Mouse (Mus musculus): ENCODE measurements around the gene Rem2. TPM values are rescaled to one million over a fixed set of nuclear protein-coding genes. Genes with fewer than 3 reads are reported as not detected.

Gene Rem2
- polyA plus RNA-seq, 1 experiment from 2014 or later, result 47.8 TPM

DNA sequence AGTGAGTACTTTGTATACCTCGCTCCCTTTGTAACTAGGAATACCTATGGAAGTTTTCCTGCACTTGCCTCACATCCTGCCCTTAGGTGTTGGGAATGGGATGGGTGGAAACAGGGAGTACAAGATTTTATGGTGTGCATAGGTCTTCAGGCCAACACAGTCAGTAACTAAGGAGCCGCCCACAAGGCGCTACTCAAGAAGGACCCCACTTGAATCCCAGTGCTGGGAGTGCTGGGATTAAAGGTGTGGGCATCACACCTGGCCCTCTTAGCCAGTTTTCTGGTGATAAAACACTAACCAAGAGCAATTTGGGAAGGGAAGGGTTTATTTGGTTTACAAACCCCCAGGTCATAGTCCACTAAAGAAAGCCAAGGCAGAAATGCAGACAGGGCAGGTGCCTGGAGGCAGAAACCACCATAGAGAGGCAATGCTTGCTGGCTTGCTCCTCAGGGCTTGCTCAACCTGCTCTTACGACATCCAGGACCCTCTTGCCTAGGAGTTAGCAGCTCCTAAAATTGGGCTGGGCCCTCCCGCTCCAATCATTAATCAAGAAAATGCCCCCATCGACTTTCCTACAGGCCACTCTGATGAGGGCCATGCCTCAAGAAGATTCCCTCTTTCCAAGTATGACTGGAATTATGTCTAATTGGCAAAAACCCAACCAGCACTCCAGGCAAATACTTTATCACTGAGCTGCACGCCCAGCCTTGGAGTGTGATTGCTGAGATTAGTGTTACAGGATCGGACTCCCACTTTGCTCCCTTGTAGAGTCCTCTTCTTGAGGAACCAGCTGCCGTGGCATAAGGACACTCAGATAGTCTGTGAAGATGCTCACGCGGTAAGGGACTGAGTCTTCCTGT, 21.0 kb upstream of the Rem2 start:
- Histone ChIP-seq H3K9me3 (no peaks in the 10 kb centered on the region), H3K4me3 (no peak overlapping the region), H3K36me3 (no peaks in the 10 kb centered on the region), H3K4me2 (no peak overlapping the region), H3K9ac (no peak overlapping the region), H3K27ac (replicated peaks) (no peak overlapping the region), H3K27me3 (no peaks in the 10 kb centered on the region), H3K4me1 (replicated peaks) (no peaks in the 10 kb centered on the region)
- 90% methylated on average over 11 of the region's 11 CpGs for WGBS
- no peak for ATAC-seq (ENCODE audit: low read depth)

GRCm38 (mm10) chr14:54457907-54458569, 17.9 kb upstream of the Rem2 start:
- H3K27ac ChIP-seq (replicated peaks), result no peak overlapping the region
- no peaks in the 10 kb centered on the region for H3K36me3 ChIP-seq
- no peaks in the 10 kb centered on the region for H3K9me3 ChIP-seq
- no peak for ATAC-seq (ENCODE audit: low read depth)
- no peak overlapping the region for H3K4me3 ChIP-seq
- no peak overlapping the region for H3K9ac ChIP-seq
- H3K4me2 ChIP-seq, result no peak overlapping the region
- WGBS, result 88% methylated on average over 14 of the region's 14 CpGs
- no peaks in the 10 kb centered on the region for H3K4me1 ChIP-seq (replicated peaks)
- H3K27me3 ChIP-seq, result no peaks in the 10 kb centered on the region

DNA sequence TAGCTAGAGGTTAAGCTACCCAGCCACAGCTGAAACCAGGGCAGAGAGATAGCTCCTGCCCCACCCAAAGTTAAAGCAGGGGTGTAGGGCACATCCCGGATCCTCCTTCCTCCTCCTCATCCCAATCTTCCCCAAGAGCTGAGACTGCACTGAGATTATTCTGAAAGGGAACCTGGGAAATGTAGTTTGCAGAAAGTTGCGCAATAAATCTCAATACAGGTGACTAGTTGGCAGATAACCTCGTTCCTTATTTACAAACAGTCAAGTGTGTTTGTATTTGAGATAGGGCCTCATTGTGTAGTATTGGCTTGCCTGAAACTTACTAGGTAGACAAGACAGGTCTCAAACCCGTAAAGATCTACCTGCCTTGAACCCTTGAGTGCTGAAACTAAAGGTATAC, 13.8 kb upstream of the Rem2 start:
- Histone ChIP-seq H3K4me2 (no peak overlapping the region), H3K9ac (no peak overlapping the region), H3K27me3 (no peaks in the 10 kb centered on the region), H3K27ac (replicated peaks) (no peak overlapping the region), H3K9me3 (no peaks in the 10 kb centered on the region), H3K4me1 (replicated peaks) (peaks cover 16% of the 10 kb centered on the region), H3K36me3 (0 out of 2 replicates have a peak, but pooled peaks cover 3% of the 10 kb centered on the region), H3K4me3 (no peak overlapping the region)
- ATAC-seq (ENCODE audit: low read depth), result no peak
- WGBS, result 82% methylated on average over 4 of the region's 4 CpGs

- H3K4me1 ChIP-seq (replicated peaks), result peaks cover 16% of the 10 kb centered on the region
- ATAC-seq (ENCODE audit: low read depth), result peak; percentile 32
- peak overlapping the region; percentile 80 for H3K4me3 ChIP-seq
- no peaks in the 10 kb centered on the region for H3K27me3 ChIP-seq
- peaks cover 15% of the 10 kb centered on the region for H3K36me3 ChIP-seq
- peak overlapping the region; percentile 84 for H3K9ac ChIP-seq
- 15% methylated on average over 12 of the region's 12 CpGs for WGBS
- no peaks in the 10 kb centered on the region for H3K9me3 ChIP-seq
- H3K4me2 ChIP-seq, result peak overlapping the region; percentile 87
- peak overlapping the region; percentile 71 for H3K27ac ChIP-seq (replicated peaks)
These were observed 12.6 kb upstream of the Rem2 start for GRCm38 (mm10) chr14:54463108-54463958.

- peak; percentile 91 for ATAC-seq (ENCODE audit: low read depth)
- Histone ChIP-seq H3K4me3 (peak within 1 kb of the TSS; percentile 80), H3K27me3 (no peaks in the 10 kb centered on the region), H3K9me3 (no peaks in the 10 kb centered on the region), H3K4me1 (replicated peaks) (peaks cover 16% of the 10 kb centered on the region), H3K36me3 (peaks cover 21% of the 10 kb centered on the region), H3K27ac (replicated peaks) (peak within 1 kb of the TSS; percentile 71), H3K9ac (peak within 1 kb of the TSS; percentile 84), H3K4me2 (peak within 1 kb of the TSS; percentile 87)
- WGBS, result under 1% methylated on average over 35 of the region's 35 CpGs
These were observed 12.0 kb upstream of the Rem2 start, which contains the start of gene Lrp10 for GRCm38 (mm10) chr14:54463959-54464292. Gene Lrp10, plus strand, starts transcription at chr14:54464137.

- H3K9me3 ChIP-seq, result no peaks in the 10 kb centered on the region
- under 1% methylated on average over 38 of the region's 57 CpGs for WGBS
- no peaks in the 10 kb centered on the region for H3K27me3 ChIP-seq
- peak overlapping the region; percentile 71 for H3K27ac ChIP-seq (replicated peaks)
- peak overlapping the region; percentile 80 for H3K4me3 ChIP-seq
- peaks cover 26% of the 10 kb centered on the region for H3K36me3 ChIP-seq
- peak; percentile 80 for ATAC-seq (ENCODE audit: low read depth)
- peak overlapping the region; percentile 87 for H3K4me2 ChIP-seq
- peak overlapping the region; percentile 84 for H3K9ac ChIP-seq
- H3K4me1 ChIP-seq (replicated peaks), result peaks cover 16% of the 10 kb centered on the region
These were observed 11.5 kb upstream of the Rem2 start for GRCm38 (mm10) chr14:54464293-54465005.

- no peak overlapping the region for H3K9ac ChIP-seq
- H3K27me3 ChIP-seq, result no peaks in the 10 kb centered on the region
- H3K4me3 ChIP-seq, result no peak overlapping the region
- no peaks in the 10 kb centered on the region for H3K9me3 ChIP-seq
- ATAC-seq (ENCODE audit: low read depth), result no peak
- peaks cover 15% of the 10 kb centered on the region for H3K4me1 ChIP-seq (replicated peaks)
- 92% methylated on average over 2 of the region's 2 CpGs for WGBS
- no peak overlapping the region for H3K27ac ChIP-seq (replicated peaks)
- H3K4me2 ChIP-seq, result no peak overlapping the region
- peaks cover 43% of the 10 kb centered on the region for H3K36me3 ChIP-seq
These were observed 4.4 kb upstream of the Rem2 start for GRCm38 (mm10) chr14:54471467-54471866.

DNA sequence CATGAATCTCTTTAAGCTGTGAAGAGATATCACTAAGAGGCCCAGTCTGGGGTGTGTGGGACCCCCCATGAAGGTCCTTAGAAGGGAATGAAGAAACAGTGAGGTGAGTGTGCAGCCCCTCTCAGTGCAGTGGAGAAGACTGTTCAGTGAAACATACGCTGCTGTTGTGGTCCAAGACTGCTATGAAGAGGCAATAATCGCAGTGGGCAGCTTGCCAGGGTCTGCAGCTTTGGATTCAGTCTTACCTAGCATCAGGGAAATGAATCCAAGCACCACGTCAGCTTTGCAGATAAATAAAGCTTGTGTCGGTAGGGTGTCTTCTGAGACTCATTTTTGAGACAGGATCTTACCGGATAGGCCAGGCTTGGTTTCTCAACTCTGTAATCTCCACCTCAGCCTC, 3.2 kb upstream of the Rem2 start:
- Histone ChIP-seq H3K27ac (replicated peaks) (no peak overlapping the region; the same call in 1 of the 2 replicates), H3K27me3 (no peaks in the 10 kb centered on the region), H3K4me1 (replicated peaks) (peaks cover 27% of the 10 kb centered on the region), H3K9me3 (no peaks in the 10 kb centered on the region), H3K4me2 (no peak overlapping the region), H3K36me3 (peaks cover 38% of the 10 kb centered on the region), H3K9ac (0 out of 2 replicates have a peak overlapping the region, but pooled peaks have one; percentile 8), H3K4me3 (no peak overlapping the region)
- WGBS, result 63% methylated on average over 5 of the region's 5 CpGs
- ATAC-seq (ENCODE audit: low read depth), result no peak

DNA sequence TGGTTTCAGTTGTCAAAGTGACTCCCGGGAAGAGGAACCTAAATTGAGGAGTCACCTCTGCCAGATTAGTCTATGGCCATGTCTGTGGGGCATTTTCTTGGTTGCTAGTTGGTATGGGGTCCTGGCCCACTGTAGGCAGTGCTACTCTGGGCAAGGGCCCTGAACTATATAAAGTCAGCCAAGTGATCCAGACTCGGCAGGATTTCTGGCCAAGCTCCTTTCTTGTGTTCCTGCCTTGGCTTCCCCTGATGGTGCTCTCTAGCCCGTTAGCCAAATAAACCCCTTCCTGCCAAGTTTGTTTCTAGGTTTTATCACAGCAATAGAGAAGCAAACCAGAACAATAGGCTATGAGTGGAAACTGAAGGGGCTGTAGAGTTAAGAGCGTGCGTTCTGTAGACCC, 1.2 kb upstream of the Rem2 start:
- Histone ChIP-seq H3K27me3 (peaks cover 19% of the 10 kb centered on the region), H3K4me1 (replicated peaks) (peaks cover 45% of the 10 kb centered on the region), H3K9me3 (no peaks in the 10 kb centered on the region), H3K27ac (replicated peaks) (no peak overlapping the region), H3K9ac (no peak overlapping the region), H3K4me3 (no peak overlapping the region), H3K36me3 (peaks cover 24% of the 10 kb centered on the region), H3K4me2 (no peak overlapping the region)
- no peak for ATAC-seq (ENCODE audit: low read depth)
- WGBS, result 66% methylated on average over 5 of the region's 5 CpGs

DNA sequence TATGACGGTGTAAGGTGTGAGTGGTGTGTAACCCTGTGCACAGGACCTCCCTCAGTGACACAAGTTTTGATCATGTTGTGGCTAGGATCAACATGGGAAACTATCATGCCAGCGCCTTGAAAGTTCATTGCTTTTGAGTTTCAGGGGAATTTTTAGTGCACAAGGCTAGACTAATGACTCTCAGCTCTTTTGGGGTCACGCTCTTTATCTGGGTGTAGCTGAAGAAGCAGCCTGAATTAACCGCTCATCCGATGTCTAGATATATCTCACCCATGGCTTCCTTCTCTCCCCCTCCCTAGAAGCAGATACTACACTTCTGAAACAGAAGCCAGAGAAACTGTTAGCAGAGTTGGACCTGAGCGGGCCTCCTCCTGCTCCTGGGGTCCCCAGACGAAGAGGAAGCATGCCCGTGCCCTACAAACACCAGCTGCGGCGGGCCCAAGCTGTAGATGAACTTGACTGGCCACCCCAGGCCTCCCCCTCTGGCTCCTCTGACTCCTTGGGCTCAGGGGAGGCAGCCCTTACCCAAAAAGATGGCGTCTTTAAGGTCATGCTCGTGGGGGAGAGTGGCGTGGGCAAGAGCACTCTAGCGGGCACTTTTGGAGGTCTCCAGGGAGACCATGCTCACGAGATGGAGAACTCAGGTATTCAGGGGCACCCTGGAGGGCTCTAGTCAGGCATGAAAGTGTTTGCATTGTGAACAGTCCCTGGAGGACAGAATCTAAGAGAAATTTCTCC, 1.4 kb downstream of the Rem2 start:
- peak overlapping the region; percentile 76; the same call in 1 of the 2 replicates for H3K27ac ChIP-seq (replicated peaks)
- peak overlapping the region; percentile 89 for H3K9ac ChIP-seq
- H3K36me3 ChIP-seq, result 0 out of 2 replicates have a peak, but pooled peaks cover 7% of the 10 kb centered on the region
- peak overlapping the region; percentile 85 for H3K4me2 ChIP-seq
- H3K27me3 ChIP-seq, result peaks cover 33% of the 10 kb centered on the region
- peaks cover 59% of the 10 kb centered on the region for H3K4me1 ChIP-seq (replicated peaks)
- peak overlapping the region; percentile 64 for H3K4me3 ChIP-seq
- no peaks in the 10 kb centered on the region for H3K9me3 ChIP-seq
- 68% methylated on average over 15 of the region's 15 CpGs for WGBS
- ATAC-seq (ENCODE audit: low read depth), result peak; percentile 20; the same call in 1 of the 2 replicates
